Mouse (Mus musculus): Measurements from ENCODE around the gene Kif5a. TPM values are rescaled to one million over a fixed set of nuclear protein-coding genes. Genes with fewer than 3 reads are reported as not detected.

Gene Kif5a
- polyA plus RNA-seq, 2 experiments from 2014 or later, result not detected

GRCm38 (mm10) chr10:127265727-127266111, 2.6 kb upstream of the Kif5a start:
- peak; percentile 20 for ATAC-seq

GRCm38 (mm10) chr10:127264971-127265370, 1.8 kb upstream of the Kif5a start:
- no peak for ATAC-seq

GRCm38 (mm10) chr10:127264336-127264735, 1.2 kb upstream of the Kif5a start:
- ATAC-seq, result no peak

- no peak for ATAC-seq
Measured at GRCm38 (mm10) chr10:127263631-127264030, 483 bp upstream of the Kif5a start.

- ATAC-seq, result no peak
Measured at GRCm38 (mm10) chr10:127261706-127262547, 1.2 kb downstream of the Kif5a start.

GRCm38 (mm10) chr10:127258489-127258888, 4.7 kb downstream of the Kif5a start:
- ATAC-seq, result no peak

- ATAC-seq, result no peak
Measured at GRCm38 (mm10) chr10:127257790-127258189, 5.4 kb downstream of the Kif5a start.

GRCm38 (mm10) chr10:127255625-127256345, 7.4 kb downstream of the Kif5a start:
- ATAC-seq, result no peak

- no peak for ATAC-seq
Measured at GRCm38 (mm10) chr10:127250810-127251209, 12.3 kb downstream of the Kif5a start.

- no peak for ATAC-seq
Measured at GRCm38 (mm10) chr10:127238241-127238824, 24.8 kb downstream of the Kif5a start.

- ATAC-seq, result no peak
Measured at GRCm38 (mm10) chr10:127236541-127236940, 26.6 kb downstream of the Kif5a start.

GRCm38 (mm10) chr10:127233141-127233540, 30.0 kb downstream of the Kif5a start:
- no peak for ATAC-seq

GRCm38 (mm10) chr10:127231741-127232140, 31.4 kb downstream of the Kif5a start:
- ATAC-seq, result no peak

- no peak for ATAC-seq
Measured at GRCm38 (mm10) chr10:127230693-127231092, 32.5 kb downstream of the Kif5a start.

- peak; percentile 38 for ATAC-seq
Measured at GRCm38 (mm10) chr10:127228897-127229296, 34.3 kb downstream of the Kif5a start.

GRCm38 (mm10) chr10:127227163-127227562, 36.0 kb downstream of the Kif5a start:
- no peak for ATAC-seq

GRCm38 (mm10) chr10:127226318-127226895, 36.7 kb downstream of the Kif5a start:
- ATAC-seq, result no peak

GRCm38 (mm10) chr10:127225732-127226131, 37.4 kb downstream of the Kif5a start:
- ATAC-seq, result peak; percentile 97

- no peak for ATAC-seq
Measured at GRCm38 (mm10) chr10:127225213-127225612, 37.9 kb downstream of the Kif5a start.

- ATAC-seq, result peak; percentile 75
Measured at GRCm38 (mm10) chr10:127218339-127218738, 44.8 kb downstream of the Kif5a start.

GRCm38 (mm10) chr10:127217177-127217576, 46.0 kb downstream of the Kif5a start:
- no peak for ATAC-seq

GRCm38 (mm10) chr10:127216456-127216855, 46.7 kb downstream of the Kif5a start:
- ATAC-seq, result no peak

- ATAC-seq, result no peak
Measured at GRCm38 (mm10) chr10:127214422-127214803, 48.7 kb downstream of the Kif5a start.
